Mouse (Mus musculus) bone marrow macrophage, adult 2 months (primary cell): Measurements from ENCODE around the gene A630089N07Rik.

Experiments
- CTCF ChIP-seq: IDR thresholded peaks from 2 replicates; pipeline ENCODE4 v1.5.1; 2012; ENCODE audit warnings: low read depth, mild to moderate bottlenecking, low read length, moderate library complexity
- POLR2A ChIP-seq: IDR thresholded peaks from 2 replicates; pipeline ENCODE4 v1.6.1; 2012; ENCODE audit warnings: mild to moderate bottlenecking, low read depth, low read length, borderline replicate concordance

DNA sequence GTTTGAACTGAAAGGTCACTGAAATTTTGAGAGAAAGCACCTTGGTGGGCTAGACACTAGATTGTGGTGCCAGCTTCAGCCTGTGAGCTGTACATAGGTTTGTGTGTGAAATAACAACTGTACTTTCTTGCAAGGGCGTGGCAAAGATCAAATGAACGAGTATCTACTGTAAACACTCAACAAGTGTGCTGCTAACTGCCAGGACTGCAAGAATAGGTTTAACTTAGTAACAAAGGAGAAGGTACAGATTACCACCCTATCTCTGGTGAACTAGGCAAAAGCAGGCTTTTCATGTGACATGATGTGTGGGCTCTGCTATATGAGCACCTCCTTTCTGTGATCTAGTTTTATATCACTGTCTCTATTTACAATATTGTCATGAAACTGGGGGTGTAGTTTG is 128.9 kb downstream of the A630089N07Rik start:
- TF ChIP-seq CTCF = no peak
- TF ChIP-seq POLR2A = no peak
